Mouse (Mus musculus): ENCODE results near the gene Jdp2. TPM values are rescaled to one million over a fixed set of nuclear protein-coding genes. Genes with fewer than 3 reads are reported as not detected.

Gene Jdp2
- polyA plus RNA-seq, 1 experiment: 28.7 TPM

DNA sequence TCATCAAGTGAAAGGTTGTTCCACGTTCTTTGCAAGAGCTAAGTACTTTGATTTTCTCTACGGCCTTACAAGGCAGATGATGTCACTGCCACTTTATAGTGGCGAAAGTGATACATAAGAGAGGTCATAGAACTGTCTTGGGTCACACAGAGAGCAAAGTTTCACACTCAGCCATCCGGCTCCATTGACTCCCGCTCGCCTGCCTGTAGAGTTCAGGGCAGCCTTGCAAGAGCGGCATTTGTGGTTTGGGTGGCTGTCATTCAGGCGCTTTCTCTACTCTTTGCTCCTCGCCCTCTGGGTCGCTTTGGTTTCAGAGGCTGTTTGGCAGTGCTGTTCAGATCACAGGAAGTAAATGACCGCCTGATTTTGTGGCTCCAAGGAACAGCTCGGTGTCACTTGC, 4.0 kb downstream of the Jdp2 start:
- Histone ChIP-seq H3K4me1 (ENCODE audit: control insufficient read depth, insufficient read depth, low read length) (peaks cover 34% of the 10 kb centered on the region), H3K27me3 (ENCODE audit: control insufficient read depth, insufficient read depth, low read length) (no peaks in the 10 kb centered on the region), H3K4me3 (replicated peaks; ENCODE audit: insufficient read depth, low read depth, low read length) (no peak overlapping the region), H3K27ac (ENCODE audit: insufficient read depth, low read length) (no peak overlapping the region)
- 87% methylated on average over 12 of the region's 12 CpGs for WGBS
- DNase-seq: no peak
- TF ChIP-seq CTCF (IDR thresholded peaks at IDR 0.05; ENCODE audit: borderline replicate concordance, insufficient read depth, low read depth, low read length) (no peak), POLR2A (IDR thresholded peaks at IDR 0.05; ENCODE audit: borderline replicate concordance, insufficient read depth, low read length) (no peak)

DNA sequence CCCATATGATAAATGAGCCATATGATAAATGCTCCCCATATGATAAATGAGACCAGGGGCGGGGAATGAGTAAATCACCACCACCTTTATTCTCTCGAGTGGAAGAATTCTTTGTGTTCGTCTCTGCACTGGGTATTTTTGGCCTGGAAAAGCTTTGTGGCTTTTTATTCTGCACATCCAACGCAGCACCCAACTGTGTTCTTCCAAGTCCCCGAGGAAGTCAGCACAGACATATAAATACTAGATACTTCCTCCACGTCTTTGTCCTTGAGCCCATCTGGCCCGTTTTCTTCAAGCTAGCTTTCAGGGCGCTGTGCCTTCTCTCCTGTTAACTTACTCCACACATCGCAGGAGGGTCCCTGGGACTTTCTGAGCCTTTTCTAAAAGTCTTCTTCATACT, 4.9 kb downstream of the Jdp2 start:
- Histone ChIP-seq H3K4me1 (ENCODE audit: control insufficient read depth, insufficient read depth, low read length) (peaks cover 39% of the 10 kb centered on the region), H3K27ac (ENCODE audit: insufficient read depth, low read length) (no peak overlapping the region), H3K4me3 (replicated peaks; ENCODE audit: insufficient read depth, low read depth, low read length) (no peak overlapping the region), H3K27me3 (ENCODE audit: control insufficient read depth, insufficient read depth, low read length) (no peaks in the 10 kb centered on the region)
- no peak for DNase-seq
- 60% methylated on average over 9 of the region's 9 CpGs for WGBS
- TF ChIP-seq POLR2A (IDR thresholded peaks at IDR 0.05; ENCODE audit: borderline replicate concordance, insufficient read depth, low read length): no peak

DNA sequence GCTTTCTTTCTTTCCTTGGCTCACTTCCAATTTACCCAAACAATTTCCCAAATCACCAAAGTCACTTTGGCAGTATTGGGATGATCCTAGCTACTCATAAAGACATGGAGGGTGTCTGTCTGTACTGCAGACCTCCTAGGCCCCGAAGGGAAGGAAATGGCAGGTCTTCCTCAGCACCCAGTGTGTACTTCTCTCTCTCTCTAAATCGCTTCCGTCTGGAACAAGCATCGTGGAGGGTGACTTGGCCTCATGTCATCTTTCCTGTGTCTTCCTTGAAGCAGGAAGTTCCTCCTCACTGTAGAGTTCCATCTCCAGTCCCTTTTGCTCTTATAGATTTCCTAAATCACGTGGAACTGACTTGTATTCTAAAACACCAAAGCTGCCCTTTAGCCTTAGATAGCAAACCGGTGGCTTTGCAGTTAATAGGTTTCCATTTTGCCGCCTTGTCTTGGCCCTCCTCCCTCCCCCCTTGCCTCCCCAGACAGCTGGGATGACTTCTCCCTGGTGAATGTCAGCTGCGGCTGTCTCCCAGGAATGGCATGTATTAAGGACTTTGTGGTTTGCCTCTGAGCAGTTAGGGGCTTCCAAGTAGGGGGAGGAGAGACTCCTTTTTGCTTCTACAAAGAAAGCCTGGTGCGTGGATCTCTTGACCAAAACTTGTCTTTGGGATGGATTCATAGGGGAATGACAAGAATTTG, 5.6 kb downstream of the Jdp2 start:
- 50% methylated on average over 9 of the region's 9 CpGs for WGBS
- Histone ChIP-seq H3K4me3 (replicated peaks; ENCODE audit: insufficient read depth, low read depth, low read length) (no peak overlapping the region), H3K27ac (ENCODE audit: insufficient read depth, low read length) (no peak overlapping the region), H3K4me1 (ENCODE audit: control insufficient read depth, insufficient read depth, low read length) (peaks cover 43% of the 10 kb centered on the region), H3K27me3 (ENCODE audit: control insufficient read depth, insufficient read depth, low read length) (no peaks in the 10 kb centered on the region)
- DNase-seq: peak in 1 of 2 experiments; percentile 6
- TF ChIP-seq CTCF (IDR thresholded peaks at IDR 0.05; ENCODE audit: borderline replicate concordance, insufficient read depth, low read depth, low read length) (no peak), POLR2A (IDR thresholded peaks at IDR 0.05; ENCODE audit: borderline replicate concordance, insufficient read depth, low read length) (no peak)

DNA sequence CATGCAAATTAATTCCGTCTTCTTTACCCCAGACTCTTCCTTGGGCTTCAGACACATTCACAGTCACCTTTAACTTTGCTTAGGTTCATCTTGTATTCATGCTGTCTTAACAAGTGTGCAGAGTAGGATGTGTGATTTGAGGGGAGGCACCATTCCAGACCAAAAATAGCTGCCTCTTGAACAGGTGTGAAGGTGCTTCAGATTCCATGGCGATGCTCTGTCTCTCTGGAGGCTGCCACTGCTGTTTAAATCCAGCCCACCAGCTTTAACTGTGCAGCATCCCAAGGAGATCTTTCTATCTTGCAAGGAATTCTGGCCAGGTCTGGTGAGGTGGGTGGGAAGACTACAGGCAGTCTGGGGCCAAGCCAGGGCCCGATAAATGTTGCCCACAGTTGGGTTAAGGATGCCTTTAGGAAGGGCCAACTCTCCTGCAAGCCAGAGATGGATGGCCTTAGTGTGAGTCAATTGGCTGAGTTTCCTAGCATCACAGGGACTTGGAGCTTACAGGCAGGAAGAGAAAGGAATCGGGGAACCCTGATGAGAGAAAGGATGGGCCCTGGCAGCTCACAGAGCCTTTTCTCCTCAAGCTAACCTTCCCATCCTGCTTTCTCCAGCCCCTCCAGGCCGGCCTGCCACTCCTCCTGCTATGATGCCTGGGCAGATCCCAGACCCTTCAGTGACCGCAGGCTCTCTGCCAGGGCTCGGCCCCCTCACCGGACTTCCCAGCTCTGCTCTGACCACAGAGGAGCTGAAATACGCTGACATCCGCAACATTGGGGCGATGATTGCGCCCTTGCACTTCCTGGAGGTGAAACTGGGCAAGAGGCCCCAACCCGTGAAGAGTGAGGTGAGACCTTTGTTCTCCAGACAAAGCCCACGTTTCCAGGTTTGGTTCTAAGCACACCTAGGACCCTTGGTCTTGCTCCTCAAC, 9.0 kb downstream of the Jdp2 start:
- peak overlapping the region; percentile 20; the same call in 1 of the 2 replicates for H3K27ac ChIP-seq (ENCODE audit: insufficient read depth, low read length)

DNA sequence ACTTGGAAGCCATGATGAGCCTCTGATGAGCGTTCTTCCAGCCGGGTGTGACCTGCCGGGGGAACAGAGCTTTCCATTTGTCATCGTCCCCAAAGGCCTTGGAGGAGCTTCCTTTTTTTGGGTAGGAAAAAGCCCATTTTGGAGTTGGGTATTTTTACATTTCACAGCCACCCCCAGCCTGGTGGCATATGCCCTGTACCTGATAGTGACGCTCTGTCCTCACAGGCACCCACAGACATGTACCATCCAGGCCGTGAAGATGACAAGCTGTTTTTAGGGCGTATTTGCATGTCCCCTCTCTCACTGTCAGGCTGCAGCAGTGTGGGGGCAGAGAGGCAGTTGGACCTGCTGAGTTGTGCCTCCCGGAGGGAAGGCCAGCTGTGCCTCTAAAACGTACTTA, 11.3 kb downstream of the Jdp2 start:
- no peak for TF ChIP-seq POLR2A (IDR thresholded peaks at IDR 0.05; ENCODE audit: borderline replicate concordance, insufficient read depth, low read length)
- TF ChIP-seq CTCF (IDR thresholded peaks at IDR 0.05; ENCODE audit: borderline replicate concordance, insufficient read depth, low read depth, low read length): no peak
- Histone ChIP-seq H3K4me3 (replicated peaks; ENCODE audit: insufficient read depth, low read depth, low read length) (no peak overlapping the region), H3K4me1 (ENCODE audit: control insufficient read depth, insufficient read depth, low read length) (peaks cover 33% of the 10 kb centered on the region), H3K27me3 (ENCODE audit: control insufficient read depth, insufficient read depth, low read length) (no peaks in the 10 kb centered on the region), H3K27ac (ENCODE audit: insufficient read depth, low read length) (no peak overlapping the region)
- WGBS: 81% methylated on average over 9 of the region's 9 CpGs
- no peak for DNase-seq

More for the DNA sequence above, 9.0 kb downstream of the Jdp2 start:
- DNase-seq: peak; percentile 63 to 79
- WGBS: 28% methylated on average over 14 of the region's 14 CpGs
- H3K4me3 ChIP-seq (replicated peaks; ENCODE audit: insufficient read depth, low read depth, low read length): no peak overlapping the region
- peaks cover 37% of the 10 kb centered on the region for H3K4me1 ChIP-seq (ENCODE audit: control insufficient read depth, insufficient read depth, low read length)
- TF ChIP-seq POLR2A (IDR thresholded peaks at IDR 0.05; ENCODE audit: borderline replicate concordance, insufficient read depth, low read length) (no peak), CTCF (IDR thresholded peaks at IDR 0.05; ENCODE audit: borderline replicate concordance, insufficient read depth, low read depth, low read length) (no peak)
- no peaks in the 10 kb centered on the region for H3K27me3 ChIP-seq (ENCODE audit: control insufficient read depth, insufficient read depth, low read length)

DNA sequence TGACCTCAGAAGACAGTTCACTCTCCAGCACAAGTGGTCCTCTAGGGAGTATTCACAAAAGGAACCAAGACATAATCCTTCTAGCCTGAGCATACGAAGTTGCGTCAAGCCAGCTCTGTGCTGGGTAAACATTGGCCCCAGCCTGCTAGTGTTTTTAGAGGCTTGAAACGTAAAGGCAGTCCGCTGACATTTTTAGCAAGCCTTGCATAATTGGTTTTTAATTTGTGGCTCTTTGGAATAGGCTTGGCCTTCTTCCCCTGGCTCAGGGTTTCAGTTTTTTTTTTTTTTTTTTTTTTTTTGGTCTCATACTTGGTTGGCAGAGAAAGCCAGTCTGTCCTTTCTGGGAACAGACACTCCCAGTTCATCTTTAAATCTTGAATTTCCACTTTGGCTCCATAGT, 15.3 kb downstream of the Jdp2 start:
- Histone ChIP-seq H3K4me3 (replicated peaks; ENCODE audit: insufficient read depth, low read depth, low read length) (no peak overlapping the region), H3K27ac (ENCODE audit: insufficient read depth, low read length) (no peak overlapping the region), H3K4me1 (ENCODE audit: control insufficient read depth, insufficient read depth, low read length) (peaks cover 23% of the 10 kb centered on the region), H3K27me3 (ENCODE audit: control insufficient read depth, insufficient read depth, low read length) (no peaks in the 10 kb centered on the region)
- WGBS: 14% methylated on average over 4 of the region's 4 CpGs
- peak in 1 of 2 experiments; percentile 39 for DNase-seq
- no peak for TF ChIP-seq POLR2A (IDR thresholded peaks at IDR 0.05; ENCODE audit: borderline replicate concordance, insufficient read depth, low read length)
- TF ChIP-seq CTCF (IDR thresholded peaks at IDR 0.05; ENCODE audit: borderline replicate concordance, insufficient read depth, low read depth, low read length): no peak

DNA sequence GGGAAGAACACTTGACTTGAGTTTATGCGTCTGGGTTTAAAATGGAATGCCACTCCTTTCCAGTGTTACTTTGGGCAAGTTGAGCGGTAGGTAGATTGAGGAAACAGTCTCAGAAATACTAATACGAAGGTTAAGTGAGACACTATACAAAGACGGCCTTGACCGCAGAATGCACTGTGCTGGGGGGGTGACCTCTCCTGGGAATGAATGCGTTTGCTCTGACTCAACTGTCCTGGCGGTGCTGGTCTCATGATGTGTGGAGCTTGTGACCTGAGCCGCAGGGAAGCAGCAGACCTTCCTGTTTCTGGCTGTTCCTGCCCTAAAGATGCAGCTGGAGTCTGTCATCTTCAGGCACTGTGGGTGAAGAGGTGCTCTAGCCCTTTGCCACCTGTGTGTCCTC, 16.7 kb downstream of the Jdp2 start:
- Histone ChIP-seq H3K4me1 (ENCODE audit: control insufficient read depth, insufficient read depth, low read length) (peaks cover 36% of the 10 kb centered on the region), H3K27me3 (ENCODE audit: control insufficient read depth, insufficient read depth, low read length) (no peaks in the 10 kb centered on the region), H3K27ac (ENCODE audit: insufficient read depth, low read length) (no peak overlapping the region), H3K4me3 (replicated peaks; ENCODE audit: insufficient read depth, low read depth, low read length) (no peak overlapping the region)
- TF ChIP-seq POLR2A (IDR thresholded peaks at IDR 0.05; ENCODE audit: borderline replicate concordance, insufficient read depth, low read length) (no peak), CTCF (IDR thresholded peaks at IDR 0.05; ENCODE audit: borderline replicate concordance, insufficient read depth, low read depth, low read length) (no peak)
- WGBS: 88% methylated on average over 8 of the region's 8 CpGs
- DNase-seq: no peak
